Mouse (Mus musculus) liver, postnatal 0 days (tissue): ENCODE results near the gene Wdpcp.

Experiments
- CTCF ChIP-seq: sonication (generic); IDR thresholded peaks from 2 replicates; pipeline ENCODE4 v1.5.1; 2016; ENCODE audit warnings: antibody characterized with exemption, low read depth
- EP300 ChIP-seq: IDR thresholded peaks from 2 replicates; pipeline ENCODE4 v1.6.1; 2016; ENCODE audit warnings: antibody characterized with exemption, low read depth, mild to moderate bottlenecking

- TF ChIP-seq CTCF (no peak), EP300 (no peak)
Observed at GRCm38 (mm10) chr11:21545021-21545420, 27.0 kb upstream of the Wdpcp start.
